Comparison of ENCODE assay signal across 10 mouse cellular contexts in genomic region chr7:131628846-131629391, GRCm38 (mm10).
DNase-seq lines count a peak whose midpoint lies in the region; ATAC-seq lines count a peak whose summit lies in the region.
"Had no signal": no experiment of that assay in that cellular context is flagged by ENCODE, and none has a peak within 500 bp of the region (broad histone marks: within the 10 kb centered on the region; RNA-seq: fewer than 3 reads in every experiment).

No protein-coding gene starts in this region.

- no peak overlapping the region for H3K4me3 ChIP-seq in neural tube, embryonic 14.5 days (ENCODE audit: low read depth, low read length)
- no peak overlapping the region for H3K4me3 ChIP-seq in intestine, embryonic 16.5 days (ENCODE audit: low read length)
- H3K4me3 ChIP-seq: erythroblast, embryonic 14.5 days had no signal

- no peaks in the 10 kb centered on the region for H3K4me1 ChIP-seq in neural tube, embryonic 14.5 days (ENCODE audit: control insufficient read depth, insufficient read depth, low read length)
- H3K4me1 ChIP-seq in intestine, embryonic 16.5 days (ENCODE audit: control insufficient read depth, insufficient read depth, low read length): no peaks in the 10 kb centered on the region

- no peaks in the 10 kb centered on the region for H3K36me3 ChIP-seq in neural tube, embryonic 14.5 days (ENCODE audit: control insufficient read depth, insufficient read depth, low read length)
- no peaks in the 10 kb centered on the region for H3K36me3 ChIP-seq in intestine, embryonic 16.5 days (ENCODE audit: control insufficient read depth, insufficient read depth, low read length)

- ATAC-seq in cerebellum, adult (ENCODE audit: insufficient number of reproducible peaks, low FRiP score, low TSS enrichment): no peak
- no peak for ATAC-seq in neural tube, embryonic 14.5 days (ENCODE audit: low read depth)
- no peak for ATAC-seq in megakaryocyte-erythroid progenitor cell, adult 5-6 weeks (replicated peaks; ENCODE audit: low FRiP score, low TSS enrichment, poor library complexity, severe bottlenecking)
- ATAC-seq in intestine, embryonic 16.5 days: no peak

- WGBS in neural tube, embryonic 14.5 days: 75% methylated on average over 13 of the region's 13 CpGs
- 80% methylated on average over 13 of the region's 13 CpGs for WGBS in intestine, embryonic 16.5 days

- no peak overlapping the region for H3K9ac ChIP-seq in neural tube, embryonic 14.5 days (replicated peaks; ENCODE audit: low read depth, low read length)
- H3K9ac ChIP-seq in intestine, embryonic 16.5 days (ENCODE audit: low read depth, low read length): no peak overlapping the region

- intact Hi-C loops in left cerebral cortex, postnatal 36 days (cut with DNase I): no loop called here

- 0 out of 2 replicates have a peak overlapping the region, but pooled peaks have one; percentile 16 for H3K27ac ChIP-seq in neural tube, embryonic 14.5 days (ENCODE audit: low read depth, low read length)
- H3K27ac ChIP-seq in intestine, embryonic 16.5 days (ENCODE audit: low read length): no peak overlapping the region

- no peaks in the 10 kb centered on the region for H3K27me3 ChIP-seq in neural tube, embryonic 14.5 days (ENCODE audit: control insufficient read depth, insufficient read depth, low read length)
- no peaks in the 10 kb centered on the region for H3K27me3 ChIP-seq in intestine, embryonic 16.5 days (replicated peaks; ENCODE audit: control insufficient read depth, insufficient read depth, low read length)

- no peaks in the 10 kb centered on the region for H3K9me3 ChIP-seq in neural tube, embryonic 14.5 days (ENCODE audit: control insufficient read depth, low read length)
- H3K9me3 ChIP-seq in intestine, embryonic 16.5 days (ENCODE audit: control insufficient read depth, low read length): no peaks in the 10 kb centered on the region

- peak; percentile 37 to 46 for DNase-seq in cerebellum, postnatal 25 days
- DNase-seq in neural tube, embryonic 10.5 days (ENCODE audit: extremely low spot score, low spot score): no peak
- DNase-seq in left cerebral cortex, postnatal 36 days (ENCODE audit: low spot score in 2 of 2): peak; percentile 25 to 40
- DNase-seq in ovary, postnatal 14 days (ENCODE audit: low spot score): no peak
- DNase-seq: kidney, postnatal 14 days had no signal

- H3K4me2 ChIP-seq in neural tube, embryonic 14.5 days (ENCODE audit: low read depth, low read length): no peak overlapping the region
- no peak overlapping the region for H3K4me2 ChIP-seq in intestine, embryonic 16.5 days (ENCODE audit: low read depth, low read length)

Comparison
In these comparisons a context has a peak if more than half of its experiments do, and no peak if none do; other contexts are left out.
1. DNase-seq: peak in cerebellum, postnatal 25 days (2 of 2) and left cerebral cortex, postnatal 36 days (2 of 2); none in neural tube, embryonic 10.5 days (single experiment) and ovary, postnatal 14 days (single experiment).